Mouse (Mus musculus): ENCODE data around the gene Taar7e. TPM values are rescaled to one million over a fixed set of nuclear protein-coding genes. Genes with fewer than 3 reads are reported as not detected.
A peak's percentile ranks its signal among the peaks of the same experiment; 100 is the strongest.

Taar7e gene
- total RNA-seq, 2 experiments from 2014 or later, result not detected

DNA sequence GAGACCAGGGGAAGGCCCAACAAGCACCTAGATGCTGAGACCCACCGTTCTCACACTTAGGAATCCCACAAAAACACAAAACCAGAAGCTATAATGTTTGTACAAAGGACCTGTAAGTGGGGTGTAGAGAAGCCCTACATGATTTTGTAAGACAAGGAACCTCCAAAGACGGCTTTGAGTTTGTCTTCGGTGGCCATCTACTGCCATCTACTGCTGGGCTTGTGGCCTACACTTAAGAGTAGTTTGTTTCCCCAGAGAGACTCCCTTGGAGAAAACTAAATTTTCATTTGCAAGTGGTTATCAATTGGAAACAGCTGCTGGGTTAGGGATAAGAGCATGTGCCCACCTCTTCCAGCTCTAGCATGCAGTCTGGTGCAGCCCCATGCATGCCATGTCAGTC, 42.8 kb downstream of the Taar7e start:
- peak; percentile 1 to 41 for DNase-seq (ENCODE audit: low spot score in 2 of 2)
- TF ChIP-seq CTCF (conservative IDR thresholded peaks at IDR 0.05), result peak; percentile 85
- H3K27ac ChIP-seq, result no peak overlapping the region
- no peak overlapping the region for H3K4me3 ChIP-seq

DNA sequence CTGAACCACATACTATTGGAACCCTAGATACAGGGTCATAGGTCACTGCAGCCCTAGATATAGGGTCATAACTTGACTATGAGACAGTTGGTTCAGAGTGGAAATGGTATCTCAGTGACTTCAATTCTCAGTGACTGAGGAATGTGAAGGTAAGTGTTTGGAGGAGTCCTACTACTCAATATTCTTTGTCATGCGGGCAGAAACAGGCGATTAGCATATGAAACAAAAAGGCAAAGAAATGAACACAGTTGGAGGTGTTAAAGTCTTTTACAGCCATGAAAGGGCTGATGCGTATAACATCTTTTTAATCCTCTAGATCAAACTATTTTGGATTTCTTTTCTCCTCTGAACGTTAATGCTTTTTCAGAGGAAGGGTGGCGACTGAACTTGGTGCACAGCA, 48.5 kb downstream of the Taar7e start:
- H3K4me3 ChIP-seq, result no peak overlapping the region
- no peak for TF ChIP-seq CTCF (conservative IDR thresholded peaks at IDR 0.05)
- H3K27ac ChIP-seq, result no peak overlapping the region
- DNase-seq (ENCODE audit: low spot score in 2 of 2), result no peak

DNA sequence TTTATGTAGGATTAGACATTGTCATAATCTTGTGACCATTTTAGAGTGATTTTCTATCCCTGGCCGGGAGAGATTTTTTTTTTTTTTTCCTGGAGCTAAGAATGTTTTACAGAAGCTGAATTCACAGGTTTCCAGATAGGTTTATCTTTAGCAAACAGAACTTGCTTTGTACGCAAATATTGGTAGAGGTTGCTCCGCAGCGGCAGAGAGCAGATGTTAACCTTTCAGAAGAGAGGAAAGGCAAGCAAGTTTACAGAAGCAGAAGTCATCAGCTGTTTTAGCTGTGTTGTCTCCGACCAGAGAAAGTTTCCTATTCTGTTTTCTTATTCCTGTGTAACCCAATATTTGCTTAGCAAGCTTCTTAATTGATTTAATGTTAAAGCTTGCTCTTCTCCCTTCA, 49.1 kb downstream of the Taar7e start:
- DNase-seq (ENCODE audit: low spot score in 2 of 2), result no peak
- no peak for TF ChIP-seq CTCF (conservative IDR thresholded peaks at IDR 0.05)
- H3K27ac ChIP-seq, result no peak overlapping the region
- H3K4me3 ChIP-seq, result no peak overlapping the region

GRCm38 (mm10) chr10:24087168-24087567, 49.8 kb downstream of the Taar7e start:
- TF ChIP-seq CTCF (conservative IDR thresholded peaks at IDR 0.05), result no peak
- Histone ChIP-seq H3K4me3 (no peak overlapping the region), H3K27ac (no peak overlapping the region)
- DNase-seq (ENCODE audit: low spot score in 2 of 2), result no peak

Other genes with a start within 250 kb of the Taar7e start
- gene Slc18b1, start 240.6 kb upstream of the Taar7e start, total RNA-seq (2021), result 10 to 100 TPM; 28.1 to 31.2 TPM
- gene Vnn3, start 186.2 kb upstream of the Taar7e start, total RNA-seq (2021), result under 1 TPM in 1 of 2 experiments, not detected in 1; 0.26 TPM
- gene Vnn1, start 142.9 kb upstream of the Taar7e start, total RNA-seq (2021), result under 1 TPM in 1 of 2 experiments, not detected in 1; 0.20 TPM
- gene Taar1, start 117.3 kb upstream of the Taar7e start, total RNA-seq (2021), result not detected
- not detected for gene Taar2, start 99.0 kb upstream of the Taar7e start, total RNA-seq (2021)
- gene Taar3, start 88.1 kb upstream of the Taar7e start, total RNA-seq (2021), result not detected
- not detected for gene Taar4, start 77.1 kb upstream of the Taar7e start, total RNA-seq (2021)
- not detected for gene Taar5, start 66.9 kb upstream of the Taar7e start, total RNA-seq (2021)
- not detected for gene Taar6, start 52.0 kb upstream of the Taar7e start, total RNA-seq (2021)
- not detected for gene Taar7a, start 44.1 kb upstream of the Taar7e start, total RNA-seq (2021)
- not detected for gene Taar7b, start 37.7 kb upstream of the Taar7e start, total RNA-seq (2021)
- not detected for gene Taar7d, start 10.4 kb upstream of the Taar7e start, total RNA-seq (2021)
- not detected for gene Taar7f, start 11.9 kb downstream of the Taar7e start, total RNA-seq (2021)
- gene Taar8a, start 38.9 kb downstream of the Taar7e start, total RNA-seq (2021), result not detected
- not detected for gene Taar8b, start 54.7 kb downstream of the Taar7e start, total RNA-seq (2021)
- not detected for gene Taar8c, start 64.3 kb downstream of the Taar7e start, total RNA-seq (2021)
- gene Taar9, start 71.9 kb downstream of the Taar7e start, total RNA-seq (2021), result not detected
- 100 to 1,000 TPM; 131 to 136 TPM for gene Stx7, start 111.7 kb downstream of the Taar7e start, total RNA-seq (2021)
- gene Moxd1, start 185.9 kb downstream of the Taar7e start, total RNA-seq (2021), result 10 to 100 TPM; 10.8 to 15.8 TPM

Data from layer of hippocampus, adult 2 months (tissue).